Mouse (Mus musculus) hindbrain, embryonic 14.5 days (tissue): ENCODE results near the gene Hyal1. TPM values are rescaled to one million over a fixed set of nuclear protein-coding genes. Genes with fewer than 3 reads are reported as not detected.

Experiments used
- ATAC-seq: fragments of 200-750 bp; cut with Nextera tagmentation; 2 replicates; pipeline ENCODE4 v1.8.0; 2017; ENCODE audit warnings: moderate number of reproducible peaks, mild to moderate bottlenecking, moderate TSS enrichment, moderate library complexity; ENCODE audit not compliant: low FRiP score
- DNase-seq: peaks from one replicate; pipeline ENCODE4 v3.0.0-alpha.2; 2015; ENCODE audit warnings: low spot score
- H3K27ac ChIP-seq: fragments of 300-500 bp; sonication (generic); 2 replicates; pipeline ENCODE4 v1.5.1; 2014; ENCODE audit warnings: mild to moderate bottlenecking, moderate library complexity
- H3K27me3 ChIP-seq: fragments of 300-500 bp; sonication (generic); 2 replicates; pipeline ENCODE4 v1.6.1; 2014; ENCODE audit warnings: mild to moderate bottlenecking, low read length, mixed read lengths; ENCODE audit not compliant: control insufficient read depth, insufficient read depth
- H3K36me3 ChIP-seq: fragments of 300-500 bp; sonication (generic); replicated peaks from 2 replicates; pipeline ENCODE4 v1.6.1; 2014; ENCODE audit not compliant: control insufficient read depth, insufficient read depth
- H3K4me1 ChIP-seq: fragments of 300-500 bp; sonication (generic); replicated peaks from 2 replicates; pipeline ENCODE4 v1.6.1; 2014; ENCODE audit warnings: antibody characterized with exemption, low read length, mixed read lengths; ENCODE audit not compliant: control insufficient read depth, insufficient read depth
- H3K4me2 ChIP-seq: fragments of 300-500 bp; sonication (generic); replicated peaks from 2 replicates; pipeline ENCODE4 v1.6.1; 2014; ENCODE audit warnings: mild to moderate bottlenecking, moderate library complexity
- H3K4me3 ChIP-seq: fragments of 300-500 bp; sonication (generic); replicated peaks from 2 replicates; pipeline ENCODE4 v1.5.1; 2014; ENCODE audit warnings: mild to moderate bottlenecking, low read length
- H3K9ac ChIP-seq: fragments of 300-500 bp; sonication (generic); 2 replicates; pipeline ENCODE4 v1.6.1; 2014
- H3K9me3 ChIP-seq: fragments of 300-500 bp; sonication (generic); 2 replicates; pipeline ENCODE4 v1.6.1; 2016; ENCODE audit warnings: low read length; ENCODE audit not compliant: control insufficient read depth
- WGBS: fragments of 180-500 bp; shearing (Covaris S2); extraction: QIAGEN DNeasy Blood & Tissue Kit; methylation state at CpG from one replicate; pipeline ENCODE4 v1.1.7; 2014; 5-methylcytosine and 5-hydroxymethylcytosine counted together
- polyA plus RNA-seq: library from polyadenylated mRNA; unstranded; fragments of >200 nt; fragmentation: Nextera tagmentation; extraction: Ambion mirVana; gene quantifications from 2 replicates; pipeline ENCODE4 v1.2.1, GENCODE M21; 2014

Gene Hyal1
- polyA plus RNA-seq, 1 experiment from 2014 or later, result 3.1 TPM

DNA sequence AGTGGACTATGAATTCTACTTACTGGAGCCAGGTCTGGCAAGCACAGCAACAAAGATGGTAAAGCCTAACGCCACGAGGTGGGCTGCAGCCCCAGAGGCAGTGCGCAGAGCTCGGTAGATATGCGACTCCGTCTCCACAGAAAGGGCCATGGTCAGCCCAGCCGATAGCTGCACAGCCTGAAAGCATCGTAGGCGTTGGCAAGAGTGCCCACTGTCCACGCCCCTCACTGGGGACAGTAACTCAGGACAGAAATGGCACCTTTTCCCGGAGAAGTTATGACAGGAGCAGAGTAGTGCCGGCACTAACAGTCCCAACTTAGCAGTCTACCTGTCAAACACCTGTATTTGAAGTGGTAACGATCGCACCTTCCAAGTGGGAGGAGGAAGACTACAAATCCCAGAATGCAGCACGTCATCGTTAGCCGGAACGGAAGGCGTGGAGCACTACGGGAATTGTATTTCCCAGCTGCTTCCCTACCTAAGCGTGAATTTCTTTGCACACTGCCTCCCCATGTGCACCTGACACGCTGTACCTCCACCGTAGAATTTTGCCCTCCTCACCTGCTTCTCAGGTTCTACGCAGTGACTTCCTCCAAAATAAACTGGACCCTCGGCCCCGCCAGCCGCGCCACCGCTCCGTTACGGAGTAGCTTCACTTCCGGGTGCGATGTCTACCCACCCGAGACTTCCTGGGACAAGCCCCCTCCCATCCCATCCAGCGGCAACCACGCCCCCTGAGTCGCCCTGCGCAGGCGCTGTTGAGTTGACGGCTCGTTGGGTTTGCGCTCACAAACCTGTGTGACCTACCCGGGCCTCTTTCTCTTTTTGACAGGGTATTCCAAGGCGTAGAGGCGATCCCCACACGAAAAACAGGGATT, 35.0 kb upstream of the Hyal1 start, which contains the start of the genes Cyb561d2 and Nprl2:
TSS of gene Cyb561d2 (minus strand) at position 720 of the 878 bp plus-strand sequence.
TSS of gene Nprl2 (plus strand) at position 753 of the 878 bp plus-strand sequence.
- Histone ChIP-seq H3K36me3 (peaks cover 51% of the 10 kb centered on the region), H3K9ac (peak within 1 kb of the TSS; percentile 62), H3K4me3 (peak within 1 kb of the TSS; percentile 49), H3K9me3 (no peaks in the 10 kb centered on the region), H3K4me2 (peak within 1 kb of the TSS; percentile 84), H3K27me3 (no peaks in the 10 kb centered on the region), H3K27ac (peak within 1 kb of the TSS; percentile 22; the same call in 1 of the 2 replicates), H3K4me1 (peaks cover 28% of the 10 kb centered on the region)
- WGBS, result 1% methylated on average over 46 of the region's 46 CpGs
- ATAC-seq, result peak; percentile 89
- peak; percentile 94 for DNase-seq

DNA sequence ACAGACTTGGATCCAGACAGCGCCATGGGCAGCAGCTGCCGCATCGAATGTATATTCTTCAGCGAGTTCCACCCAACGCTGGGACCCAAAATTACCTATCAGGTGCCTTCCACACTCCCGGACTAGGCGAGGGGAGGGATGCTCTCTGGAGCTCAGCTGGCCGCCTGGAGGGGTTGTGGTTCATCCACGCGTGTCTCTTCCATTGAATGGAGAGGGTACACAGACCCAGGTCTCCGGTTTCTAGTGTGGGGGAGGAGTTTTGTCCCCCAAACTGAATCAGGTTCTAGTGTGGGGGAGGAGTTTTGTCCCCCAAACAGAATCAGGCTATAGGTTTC, 34.4 kb upstream of the Hyal1 start:
- H3K36me3 ChIP-seq, result peaks cover 48% of the 10 kb centered on the region
- peak overlapping the region; percentile 49 for H3K4me3 ChIP-seq
- H3K9ac ChIP-seq, result peak overlapping the region; percentile 62
- DNase-seq (no peak), ATAC-seq (peak; percentile 24)
- no peaks in the 10 kb centered on the region for H3K27me3 ChIP-seq
- WGBS, result 1% methylated on average over 11 of the region's 11 CpGs
- H3K27ac ChIP-seq, result peak overlapping the region; percentile 22; the same call in 1 of the 2 replicates
- peaks cover 29% of the 10 kb centered on the region for H3K4me1 ChIP-seq
- no peaks in the 10 kb centered on the region for H3K9me3 ChIP-seq
- H3K4me2 ChIP-seq, result peak overlapping the region; percentile 84

DNA sequence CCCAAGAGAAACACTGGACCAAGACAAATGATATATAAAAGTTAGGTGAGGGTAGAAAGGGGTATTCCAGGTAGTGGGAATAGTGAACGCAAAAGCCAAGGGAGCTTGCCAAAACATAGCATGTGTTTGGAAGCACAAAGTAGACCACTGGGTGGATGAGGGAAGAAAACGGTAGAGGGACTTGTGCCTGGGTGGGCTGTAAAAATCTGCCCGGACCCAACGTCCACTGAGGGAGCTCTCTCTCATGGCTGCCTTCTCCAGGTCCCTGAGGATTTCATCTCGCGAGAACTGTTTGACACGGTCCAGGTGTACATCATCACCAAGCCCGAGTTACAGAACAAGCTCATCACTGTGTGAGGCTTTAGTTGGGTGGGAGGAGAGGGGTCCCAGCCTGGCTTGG, 34.0 kb upstream of the Hyal1 start:
- peak overlapping the region; percentile 84 for H3K4me2 ChIP-seq

DNA sequence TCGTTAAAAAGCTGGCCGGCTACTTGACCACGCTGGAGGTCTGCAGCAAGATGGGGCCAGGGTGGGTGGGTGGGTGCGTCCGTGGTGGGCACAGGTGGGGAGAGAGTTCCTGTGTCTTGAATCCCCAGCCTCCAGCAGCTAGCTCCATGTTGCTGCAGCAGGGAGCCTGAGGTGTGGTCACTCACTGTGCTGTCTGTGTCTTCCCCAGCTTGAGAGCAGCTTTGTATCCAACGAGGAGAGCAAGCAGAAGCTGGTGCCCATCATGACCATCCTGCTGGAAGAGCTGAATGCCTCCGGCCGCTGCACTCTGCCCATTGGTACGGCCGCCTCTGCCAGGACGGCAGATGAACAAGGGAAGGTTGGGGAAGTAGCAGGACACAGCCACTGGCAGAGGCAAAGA, 33.4 kb upstream of the Hyal1 start:
- no peak overlapping the region for H3K4me2 ChIP-seq
- H3K4me1 ChIP-seq, result peaks cover 32% of the 10 kb centered on the region
- peaks cover 38% of the 10 kb centered on the region for H3K36me3 ChIP-seq
- no peak overlapping the region for H3K27ac ChIP-seq
- 91% methylated on average over 11 of the region's 11 CpGs for WGBS
- ATAC-seq, result no peak
- H3K9ac ChIP-seq, result no peak overlapping the region
- H3K9me3 ChIP-seq, result no peaks in the 10 kb centered on the region
- no peak overlapping the region for H3K4me3 ChIP-seq
- DNase-seq, result no peak
- H3K27me3 ChIP-seq, result no peaks in the 10 kb centered on the region

More for the DNA sequence above, 34.0 kb upstream of the Hyal1 start:
- H3K36me3 ChIP-seq, result peaks cover 44% of the 10 kb centered on the region
- H3K9ac ChIP-seq, result peak overlapping the region; percentile 62
- no peak for DNase-seq
- peaks cover 32% of the 10 kb centered on the region for H3K4me1 ChIP-seq
- peak overlapping the region; percentile 49 for H3K4me3 ChIP-seq
- H3K9me3 ChIP-seq, result no peaks in the 10 kb centered on the region
- no peak for ATAC-seq
- H3K27me3 ChIP-seq, result no peaks in the 10 kb centered on the region
- H3K27ac ChIP-seq, result no peak overlapping the region
- WGBS, result 50% methylated on average over 8 of the region's 8 CpGs

DNA sequence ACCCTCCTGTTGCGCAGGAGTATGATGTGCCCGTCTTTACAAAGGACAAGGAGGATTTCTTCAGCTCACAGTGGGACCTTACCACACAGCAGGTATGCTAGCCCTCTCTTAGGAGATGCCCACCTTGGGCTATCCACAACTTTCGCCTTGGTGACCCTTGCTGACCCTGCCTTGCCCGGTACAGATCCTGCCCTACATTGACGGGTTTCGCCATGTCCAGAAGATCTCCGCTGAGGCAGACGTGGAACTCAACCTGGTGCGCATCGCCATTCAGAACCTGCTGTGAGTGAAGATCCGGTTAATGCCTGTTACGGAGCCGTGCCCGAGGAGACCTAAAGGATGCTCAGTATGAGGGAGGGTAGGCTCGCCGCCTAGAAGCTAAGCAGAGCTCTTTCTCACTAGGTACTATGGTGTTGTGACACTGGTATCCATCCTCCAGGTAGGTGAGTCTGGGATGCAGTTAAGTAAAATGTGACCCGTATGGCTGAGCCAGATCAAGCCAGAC, 32.5 kb upstream of the Hyal1 start:
- peaks cover 29% of the 10 kb centered on the region for H3K36me3 ChIP-seq
- H3K4me1 ChIP-seq, result peaks cover 32% of the 10 kb centered on the region
- H3K4me3 ChIP-seq, result no peak overlapping the region
- WGBS, result 95% methylated on average over 17 of the region's 17 CpGs
- no peak overlapping the region for H3K27ac ChIP-seq
- ATAC-seq (no peak), DNase-seq (no peak)
- H3K4me2 ChIP-seq, result no peak overlapping the region
- H3K9ac ChIP-seq, result no peak overlapping the region
- peaks cover 7% of the 10 kb centered on the region; the same call in 1 of the 2 replicates for H3K27me3 ChIP-seq
- no peaks in the 10 kb centered on the region for H3K9me3 ChIP-seq

DNA sequence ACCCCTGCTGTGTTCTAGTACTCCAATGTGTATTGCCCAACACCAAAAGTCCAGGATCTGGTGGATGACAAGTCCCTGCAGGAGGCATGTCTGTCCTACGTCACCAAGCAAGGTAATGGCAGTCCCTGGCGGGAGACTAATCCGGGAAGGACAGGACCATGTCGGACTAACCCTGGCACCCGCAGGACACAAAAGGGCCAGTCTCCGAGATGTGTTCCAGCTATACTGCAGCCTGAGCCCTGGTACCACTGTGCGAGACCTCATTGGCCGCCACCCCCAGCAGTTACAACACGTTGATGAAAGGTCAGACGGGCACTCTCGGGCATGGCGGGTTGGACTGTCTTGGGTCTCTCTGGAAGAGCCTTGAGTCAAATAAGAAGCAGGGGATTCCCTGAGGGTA, 32.0 kb upstream of the Hyal1 start:
- Histone ChIP-seq H3K36me3 (peaks cover 24% of the 10 kb centered on the region), H3K9me3 (no peaks in the 10 kb centered on the region), H3K4me2 (no peak overlapping the region), H3K4me1 (peaks cover 32% of the 10 kb centered on the region), H3K4me3 (no peak overlapping the region), H3K27me3 (peaks cover 12% of the 10 kb centered on the region), H3K9ac (no peak overlapping the region), H3K27ac (no peak overlapping the region)
- no peak for ATAC-seq
- DNase-seq, result no peak
- WGBS, result 94% methylated on average over 12 of the region's 12 CpGs

DNA sequence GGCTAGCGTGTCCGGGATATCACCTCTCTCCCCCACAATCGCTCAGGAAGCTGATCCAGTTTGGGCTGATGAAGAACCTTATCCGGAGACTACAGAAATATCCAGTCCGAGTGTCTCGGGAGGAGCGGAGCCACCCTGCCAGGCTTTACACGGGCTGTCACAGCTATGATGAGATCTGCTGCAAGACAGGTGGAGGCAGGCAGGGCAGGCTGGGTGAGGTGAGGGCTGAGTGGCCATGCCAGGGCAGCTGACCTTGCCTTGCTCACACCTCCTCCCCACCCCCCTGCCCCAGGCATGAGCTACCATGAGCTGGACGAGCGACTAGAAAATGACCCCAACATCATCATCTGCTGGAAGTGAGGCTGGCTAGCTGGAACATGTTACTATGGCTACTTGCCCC, 31.5 kb upstream of the Hyal1 start:
- Histone ChIP-seq H3K9ac (no peak overlapping the region), H3K4me1 (peaks cover 32% of the 10 kb centered on the region), H3K27me3 (peaks cover 17% of the 10 kb centered on the region), H3K4me2 (no peak overlapping the region), H3K4me3 (no peak overlapping the region), H3K9me3 (no peaks in the 10 kb centered on the region), H3K27ac (no peak overlapping the region), H3K36me3 (peaks cover 19% of the 10 kb centered on the region)
- WGBS, result 83% methylated on average over 10 of the region's 10 CpGs
- ATAC-seq (no peak), DNase-seq (no peak)

DNA sequence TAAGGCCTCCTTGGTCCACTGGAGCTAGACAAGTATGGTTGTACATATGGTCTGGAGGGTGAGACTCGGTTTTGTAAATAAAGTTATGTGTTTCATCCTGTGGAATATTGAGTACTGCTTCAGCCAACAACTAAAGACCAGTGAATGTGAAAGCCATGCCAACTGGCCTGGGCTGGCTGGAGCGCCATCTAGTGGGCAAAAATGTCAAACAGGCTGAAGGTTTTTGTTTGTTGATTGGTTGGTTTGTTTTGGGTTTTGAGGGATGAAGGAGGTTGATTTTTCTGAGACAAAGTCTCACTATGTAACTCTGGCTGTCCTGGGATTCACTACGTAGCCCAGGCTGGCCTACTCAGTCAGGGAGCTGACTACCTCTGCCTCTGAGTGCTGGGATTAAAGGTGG, 31.1 kb upstream of the Hyal1 start:
- no peak overlapping the region for H3K4me3 ChIP-seq
- no peak overlapping the region for H3K9ac ChIP-seq
- peaks cover 15% of the 10 kb centered on the region for H3K36me3 ChIP-seq
- peaks cover 20% of the 10 kb centered on the region for H3K27me3 ChIP-seq
- no peaks in the 10 kb centered on the region for H3K9me3 ChIP-seq
- WGBS, result 12% methylated on average over 3 of the region's 3 CpGs
- no peak for ATAC-seq
- H3K27ac ChIP-seq, result no peak overlapping the region
- peak; percentile 86 for DNase-seq
- H3K4me1 ChIP-seq, result peaks cover 29% of the 10 kb centered on the region
- H3K4me2 ChIP-seq, result no peak overlapping the region

DNA sequence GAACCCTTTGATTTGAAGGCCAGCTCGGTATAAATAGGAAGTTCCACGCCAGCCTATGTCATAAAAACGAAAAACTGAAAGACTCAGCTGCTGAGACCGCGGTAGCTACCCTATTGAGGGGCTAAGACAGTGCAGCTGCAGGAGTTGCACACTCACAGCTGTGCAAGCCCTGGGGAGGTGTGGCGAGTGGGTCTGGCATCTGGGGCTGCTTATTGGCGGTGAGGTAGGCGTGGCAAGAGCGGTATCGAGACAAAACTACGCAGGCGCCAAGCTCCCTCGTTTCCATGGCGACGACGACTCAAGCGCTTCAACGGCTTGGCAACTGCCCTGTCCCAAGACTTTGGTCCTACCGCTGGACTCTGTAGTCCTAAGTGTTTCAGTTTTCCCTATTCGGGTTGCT, 29.7 kb upstream of the Hyal1 start, which contains the start of gene Zmynd10:
TSS of gene Zmynd10 (plus strand) at position 273 of the 400 bp plus-strand sequence.
- Histone ChIP-seq H3K36me3 (peaks cover 15% of the 10 kb centered on the region), H3K4me1 (peaks cover 31% of the 10 kb centered on the region), H3K27ac (no peak within 1 kb of the TSS; the same call in 1 of the 2 replicates), H3K4me2 (peak within 1 kb of the TSS; percentile 43), H3K27me3 (peaks cover 34% of the 10 kb centered on the region), H3K9me3 (no peaks in the 10 kb centered on the region), H3K4me3 (0 out of 2 replicates have a peak within 1 kb of the TSS, but pooled peaks have one; percentile 0), H3K9ac (peak within 1 kb of the TSS; percentile 29)
- DNase-seq (peak; percentile 88), ATAC-seq (peak; percentile 59)
- 4% methylated on average over 20 of the region's 20 CpGs for WGBS
